Mouse (Mus musculus): Measurements from ENCODE around the gene Vmn2r80.

GRCm38 (mm10) chr10:79221606-79222005, 73.0 kb downstream of the Vmn2r80 start:
- TF ChIP-seq CTCF (IDR thresholded peaks at IDR 0.05; ENCODE audit: low read depth) (no peak), EP300 (IDR thresholded peaks at IDR 0.05; ENCODE audit: low read depth) (no peak)
